In genomic region chr2:154748383-154748782, GRCm38 (mm10) we compare ENCODE assay signal across 18 mouse cellular contexts. TPM values are rescaled to one million over a fixed set of nuclear protein-coding genes. Genes with fewer than 3 reads are reported as not detected.
A peak's percentile ranks its signal among the peaks of the same experiment; 100 is the strongest.
DNase-seq lines count a peak whose midpoint lies in the region; ATAC-seq and TF ChIP-seq lines count a peak whose summit lies in the region.
"Had no signal": no experiment of that assay in that cellular context is flagged by ENCODE, and none has a peak within 500 bp of the region (broad histone marks: within the 10 kb centered on the region; RNA-seq: fewer than 3 reads in every experiment).

No protein-coding gene starts in this region.

- ATAC-seq in hindbrain, embryonic 13.5 days (ENCODE audit: low FRiP score): no peak
- no peak for ATAC-seq in hindbrain, embryonic 12.5 days (ENCODE audit: low FRiP score)
- no peak for ATAC-seq in lung, embryonic 14.5 days (ENCODE audit: insufficient read depth)

- H3K27me3 ChIP-seq in hindbrain, embryonic 13.5 days: no peaks in the 10 kb centered on the region; the same call in 1 of the 2 replicates
- H3K27me3 ChIP-seq in hindbrain, embryonic 12.5 days: no peaks in the 10 kb centered on the region
- H3K27me3 ChIP-seq in lung, embryonic 14.5 days (ENCODE audit: insufficient read depth, low read length): no peaks in the 10 kb centered on the region
- H3K27me3 ChIP-seq: heart, embryonic 15.5 days had no signal

- no peak overlapping the region for H3K9ac ChIP-seq in hindbrain, embryonic 13.5 days
- H3K9ac ChIP-seq in hindbrain, embryonic 12.5 days: no peak overlapping the region
- no peak overlapping the region for H3K9ac ChIP-seq in lung, embryonic 14.5 days
- H3K9ac ChIP-seq: heart, embryonic 15.5 days had no signal

- WGBS in hindbrain, embryonic 13.5 days: 93% methylated on average over 2 of the region's 2 CpGs
- WGBS in hindbrain, embryonic 12.5 days: 88% methylated on average over 2 of the region's 2 CpGs
- WGBS in lung, embryonic 14.5 days: 82% methylated on average over 2 of the region's 2 CpGs

- no peak for DNase-seq in lung, embryonic 14.5 days
- DNase-seq in lung, postnatal 4 days: no peak
- peak; percentile 71 for DNase-seq in ZHBTc4 (ENCODE audit: low read depth, low spot score)
- peak; percentile 31 for DNase-seq in induced T-regulatory cell, adult 2 months (ENCODE audit: low read depth)
- DNase-seq in adrenal gland, postnatal 25 days: no peak
- no peak for DNase-seq in left cerebral cortex, adult 8-10 months (ENCODE audit: low spot score in 2 of 2)
- DNase-seq: cerebellum, adult 2 months; lung, adult 18-20 months had no signal

- no peaks in the 10 kb centered on the region for H3K36me3 ChIP-seq in hindbrain, embryonic 13.5 days
- no peaks in the 10 kb centered on the region for H3K36me3 ChIP-seq in hindbrain, embryonic 12.5 days
- no peaks in the 10 kb centered on the region for H3K36me3 ChIP-seq in lung, embryonic 14.5 days (ENCODE audit: insufficient read depth)
- H3K36me3 ChIP-seq: heart, embryonic 15.5 days had no signal

- H3K27ac ChIP-seq in hindbrain, embryonic 13.5 days: peak overlapping the region; percentile 74
- no peak overlapping the region for H3K27ac ChIP-seq in hindbrain, embryonic 12.5 days
- H3K27ac ChIP-seq in lung, embryonic 14.5 days (ENCODE audit: low read depth): no peak overlapping the region
- H3K27ac ChIP-seq: heart, embryonic 15.5 days had no signal

- peak; percentile 43 for TF ChIP-seq CTCF in lung, embryonic 14.5 days (IDR thresholded peaks at IDR 0.05; ENCODE audit: low read depth)

- no peaks in the 10 kb centered on the region for H3K9me3 ChIP-seq in hindbrain, embryonic 13.5 days
- no peaks in the 10 kb centered on the region for H3K9me3 ChIP-seq in hindbrain, embryonic 12.5 days (replicated peaks)
- H3K9me3 ChIP-seq in lung, embryonic 14.5 days (ENCODE audit: low read depth, low read length): no peaks in the 10 kb centered on the region
- H3K9me3 ChIP-seq: heart, embryonic 15.5 days had no signal

- H3K4me3 ChIP-seq in hindbrain, embryonic 13.5 days: no peak overlapping the region
- no peak overlapping the region for H3K4me3 ChIP-seq in hindbrain, embryonic 12.5 days
- H3K4me3 ChIP-seq in lung, embryonic 14.5 days (ENCODE audit: low read depth, low read length): no peak overlapping the region
- H3K4me3 ChIP-seq: heart, embryonic 15.5 days; megakaryocyte, embryonic 14.5 days had no signal

- no peak overlapping the region; the same call in 1 of the 2 replicates for H3K4me2 ChIP-seq in hindbrain, embryonic 13.5 days
- no peak overlapping the region for H3K4me2 ChIP-seq in hindbrain, embryonic 12.5 days (replicated peaks)
- no peak overlapping the region for H3K4me2 ChIP-seq in lung, embryonic 14.5 days
- H3K4me2 ChIP-seq: heart, embryonic 15.5 days had no signal

- H3K4me1 ChIP-seq in hindbrain, embryonic 13.5 days (replicated peaks): peaks cover 25% of the 10 kb centered on the region
- peaks cover 20% of the 10 kb centered on the region for H3K4me1 ChIP-seq in hindbrain, embryonic 12.5 days
- H3K4me1 ChIP-seq in lung, embryonic 14.5 days (ENCODE audit: insufficient read depth): peaks cover 7% of the 10 kb centered on the region; the same call in 1 of the 2 replicates

RNA-seq across cellular contexts. Expression of gene Gm14214, which starts 21.4 kb away (rescaled TPM):
- polyA plus RNA-seq in hindbrain, embryonic 13.5 days (2015; fragmentation: Nextera tagmentation; extraction: Ambion mirVana): not detected in 2 replicates
- 0.36 TPM in 1 of 2 replicates, not detected in the other for polyA plus RNA-seq in hindbrain, embryonic 12.5 days (2016; fragmentation: Nextera tagmentation; extraction: Ambion mirVana)
- not detected in 2 replicates for polyA plus RNA-seq in lung, embryonic 14.5 days (2014; fragmentation: Nextera tagmentation; extraction: Ambion mirVana)
- total RNA-seq in adrenal gland, postnatal 25 days (2021): not detected in 2 replicates
- total RNA-seq in left cerebral cortex, adult 8-10 months (2022): not detected
- total RNA-seq: adrenal gland, postnatal 4 days; gastrocnemius, postnatal 4 days; layer of hippocampus, adult 18-20 months; left cerebral cortex, postnatal 14 days had no signal
- polyA plus RNA-seq: cerebellum, adult 2 months; heart, embryonic 15.5 days; intestine, embryonic 14.5 days; stomach, embryonic 16.5 days had no signal

RNA-seq across cellular contexts. Expression of gene Raly, which starts 42.5 kb away (rescaled TPM):
- 25.3 and 27.5 TPM in 2 replicates for polyA plus RNA-seq in hindbrain, embryonic 13.5 days (2015; fragmentation: Nextera tagmentation; extraction: Ambion mirVana)
- polyA plus RNA-seq in hindbrain, embryonic 12.5 days (2016; fragmentation: Nextera tagmentation; extraction: Ambion mirVana): 34.1 and 37.7 TPM in 2 replicates
- 64.3 and 72.9 TPM in 2 replicates for polyA plus RNA-seq in lung, embryonic 14.5 days (2014; fragmentation: Nextera tagmentation; extraction: Ambion mirVana)
- total RNA-seq in adrenal gland, postnatal 25 days (2021): 196 and 201 TPM in 2 replicates
- 100 to 1,000 TPM in 3 of 4 experiments, 10 to 100 TPM in 1; 98.0 to 109 (median 104) TPM for total RNA-seq in left cerebral cortex, adult 8-10 months (2022)

RNA-seq across cellular contexts. Expression of gene a, which starts 42.8 kb away (rescaled TPM):
- 1.4 TPM in 2 replicates for polyA plus RNA-seq in hindbrain, embryonic 13.5 days (2015; fragmentation: Nextera tagmentation; extraction: Ambion mirVana)
- 1.7 and 3.0 TPM in 2 replicates for polyA plus RNA-seq in hindbrain, embryonic 12.5 days (2016; fragmentation: Nextera tagmentation; extraction: Ambion mirVana)
- polyA plus RNA-seq in lung, embryonic 14.5 days (2014; fragmentation: Nextera tagmentation; extraction: Ambion mirVana): not detected in 2 replicates
- total RNA-seq in adrenal gland, postnatal 25 days (2021): not detected in 2 replicates
- not detected for total RNA-seq in left cerebral cortex, adult 8-10 months (2022)
- total RNA-seq: adrenal gland, postnatal 4 days; gastrocnemius, postnatal 4 days; layer of hippocampus, adult 18-20 months; left cerebral cortex, postnatal 14 days had no signal

Comparison
In these comparisons a context has a peak if more than half of its experiments do, and no peak if none do; other contexts are left out.
1. DNase-seq: peak in ZHBTc4 (single experiment) and induced T-regulatory cell, adult 2 months (single experiment); none in lung, embryonic 14.5 days (single experiment), lung, postnatal 4 days (0 of 2), adrenal gland, postnatal 25 days (single experiment) and left cerebral cortex, adult 8-10 months (0 of 2).